In the genomic region with DNA sequence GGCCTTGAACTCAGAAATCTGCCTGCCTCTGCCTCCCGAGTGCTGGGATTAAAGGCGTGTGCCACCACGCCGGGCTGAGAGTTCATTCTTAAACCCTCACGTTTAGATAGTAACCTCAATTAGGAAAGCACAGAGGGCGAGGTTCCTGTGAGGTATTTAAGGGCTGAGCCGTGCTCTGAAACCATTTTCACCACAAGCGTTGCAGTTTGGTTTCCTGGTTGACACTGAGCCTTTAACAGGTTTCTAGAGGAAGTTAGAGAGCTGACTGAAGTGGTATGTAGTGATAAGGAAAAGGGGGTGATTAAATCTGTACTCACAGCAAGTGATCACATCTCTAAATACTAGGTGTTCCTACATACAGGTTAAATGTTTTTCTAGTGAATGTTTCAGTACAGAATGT, we compare ENCODE assay signal across 11 mouse cellular contexts. TPM values are rescaled to one million over a fixed set of nuclear protein-coding genes. Genes with fewer than 3 reads are reported as not detected.
DNase-seq lines count a peak whose midpoint lies in the region; ATAC-seq lines count a peak whose summit lies in the region.
"Had no signal": no experiment of that assay in that cellular context is flagged by ENCODE, and none has a peak within 500 bp of the region (broad histone marks: within the 10 kb centered on the region; RNA-seq: fewer than 3 reads in every experiment).

No protein-coding gene starts in this region.

- DNase-seq in spleen, adult 18-20 months: peak; percentile 12 to 28
- no peak for DNase-seq in spleen, postnatal 14 days (ENCODE audit: low spot score in 2 of 2)
- peak; percentile 22 for DNase-seq in thymus, postnatal 4 days
- no peak for DNase-seq in cerebellum, adult 11 months
- DNase-seq in right cerebral cortex, postnatal 36 days (ENCODE audit: low spot score in 2 of 2): no peak
- no peak for DNase-seq in ovary, postnatal 14 days (ENCODE audit: low spot score)
- DNase-seq: adrenal gland, adult 8-10 months; embryo, embryonic 11 days; right cerebral cortex, postnatal 14 days had no signal

- peak; percentile 79 for ATAC-seq in activated CD4-positive, CD25-positive, alpha-beta regulatory T cell, adult 4 months
- peak; percentile 60 for ATAC-seq in megakaryocyte progenitor cell, adult 5-6 weeks (replicated peaks; ENCODE audit: poor library complexity)

RNA-seq across cellular contexts. Expression of a gene that starts 1.4 kb away (rescaled TPM):
- 10 to 100 TPM; 10.1 to 12.2 TPM for polyA plus RNA-seq in activated CD4-positive, CD25-positive, alpha-beta regulatory T cell, adult 4 months (2017; shearing (Covaris generic))
- 30.7 and 35.4 TPM in 2 replicates for total RNA-seq in megakaryocyte progenitor cell, adult 5-6 weeks (2015)
- total RNA-seq in megakaryocyte progenitor cell, adult 5-6 weeks (2017): 35.4 and 54.0 TPM in 2 replicates

Comparison
In these comparisons a context has a peak if more than half of its experiments do, and no peak if none do; other contexts are left out.
1. DNase-seq: peak in spleen, adult 18-20 months (2 of 2) and thymus, postnatal 4 days (single experiment); none in spleen, postnatal 14 days (0 of 2), cerebellum, adult 11 months (single experiment), right cerebral cortex, postnatal 36 days (0 of 2) and ovary, postnatal 14 days (single experiment).